Mouse (Mus musculus): ENCODE measurements around the gene C1ql4.
A peak's percentile ranks its signal among the peaks of the same experiment; 100 is the strongest.

DNA sequence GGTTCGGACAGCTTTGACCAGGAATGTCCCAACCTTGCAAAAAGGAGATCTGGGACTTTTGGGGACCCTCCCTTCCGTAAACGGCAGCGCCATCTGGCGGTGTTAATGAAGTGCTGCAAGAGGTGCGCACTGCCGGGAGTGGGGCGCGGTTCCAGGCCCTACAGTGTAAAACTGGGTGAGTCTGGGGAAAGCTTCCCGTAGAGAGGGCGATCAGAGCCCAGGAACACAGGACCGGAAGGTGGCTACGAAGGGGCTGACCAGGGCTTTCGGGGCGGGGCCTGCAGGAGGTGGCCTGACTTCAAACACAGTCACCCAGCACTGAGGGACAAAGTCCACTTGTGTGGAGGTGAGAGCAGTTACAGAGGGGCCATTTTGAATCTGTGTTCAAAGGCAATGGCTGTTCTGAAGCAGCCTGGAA, 11.5 kb upstream of the C1ql4 start:
- TF ChIP-seq POLR2A (IDR thresholded peaks at IDR 0.05; ENCODE audit: control insufficient read depth, extremely low read depth, insufficient read depth, low read length, poor library complexity) (no peak), CTCF (IDR thresholded peaks at IDR 0.05; ENCODE audit: borderline replicate concordance, control insufficient read depth, extremely low read depth, insufficient read depth, low read length, poor library complexity) (peak; percentile 81; the same call in 1 of the 2 replicates)

Measured in thymus, adult 2 months (tissue).